Mouse (Mus musculus): Measurements from ENCODE around the gene Wdr70. TPM values are rescaled to one million over a fixed set of nuclear protein-coding genes. Genes with fewer than 3 reads are reported as not detected.

The Wdr70 gene
- polyA plus RNA-seq, 1 experiment from 2014 or later = 51.6 TPM

Small RNA genes within 50 kb of the gene (microRNA-seq; reads per million reads assigned to microRNA genes)
- gene Gm27529 = not detected

Other genes starting within 250 kb of the Wdr70 start
- 20.6 and 23.0 TPM in 2 replicates for gene Nup155, start 10.1 kb upstream of the Wdr70 start, polyA plus RNA-seq (2016; fragmentation: Nextera tagmentation; extraction: Ambion mirVana)
- 6.0 and 6.9 TPM in 2 replicates for gene Cplane1, start 69.9 kb upstream of the Wdr70 start, polyA plus RNA-seq (2016; fragmentation: Nextera tagmentation; extraction: Ambion mirVana)

All from heart, embryonic 10.5 days (tissue).